Mouse (Mus musculus) Muller cell, postnatal 12 days (primary cell): ENCODE data around the gene B3gnt9.
"Not testable (repeated sequence)": the region's sequence is repeated elsewhere in the genome, so short reads cannot be mapped to it uniquely, and the experiment has no call there.

Experiments
- DNase-seq: peaks from one replicate; pipeline ENCODE4 v3.0.0-alpha.2; 2015; ENCODE audit errors: inconsistent ontology term

The B3gnt9 gene

DNA sequence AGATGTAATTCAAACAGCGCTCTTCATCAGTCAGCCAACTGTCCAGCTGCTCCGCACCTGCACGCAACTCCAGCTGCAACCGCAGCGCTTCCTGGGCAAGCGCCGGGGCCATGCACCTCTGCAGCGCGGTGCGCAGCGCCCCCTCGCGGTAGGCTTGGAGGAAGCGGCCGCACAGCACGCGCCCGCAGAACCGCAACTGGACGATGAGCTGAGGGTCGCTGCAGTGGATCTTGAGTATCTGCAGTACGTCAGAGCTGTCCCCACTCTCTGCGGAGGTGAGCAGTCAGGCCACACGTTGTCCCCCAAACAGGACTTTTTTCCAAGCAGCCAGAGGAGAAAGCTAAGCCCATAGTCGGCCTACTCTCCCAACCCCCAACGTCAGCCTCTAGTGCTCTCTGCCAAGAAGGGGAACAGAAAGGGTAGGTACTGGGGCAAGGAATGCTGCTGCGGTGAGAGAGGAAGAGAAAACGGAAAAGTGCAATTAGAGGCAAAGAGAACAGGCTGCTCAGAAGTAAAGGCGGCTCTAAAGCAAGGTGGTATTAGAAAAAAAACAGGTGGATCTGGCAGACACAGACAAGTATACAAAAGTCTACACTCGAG lies 4.9 kb upstream of the B3gnt9 start:
- DNase-seq = peak; percentile 69

DNA sequence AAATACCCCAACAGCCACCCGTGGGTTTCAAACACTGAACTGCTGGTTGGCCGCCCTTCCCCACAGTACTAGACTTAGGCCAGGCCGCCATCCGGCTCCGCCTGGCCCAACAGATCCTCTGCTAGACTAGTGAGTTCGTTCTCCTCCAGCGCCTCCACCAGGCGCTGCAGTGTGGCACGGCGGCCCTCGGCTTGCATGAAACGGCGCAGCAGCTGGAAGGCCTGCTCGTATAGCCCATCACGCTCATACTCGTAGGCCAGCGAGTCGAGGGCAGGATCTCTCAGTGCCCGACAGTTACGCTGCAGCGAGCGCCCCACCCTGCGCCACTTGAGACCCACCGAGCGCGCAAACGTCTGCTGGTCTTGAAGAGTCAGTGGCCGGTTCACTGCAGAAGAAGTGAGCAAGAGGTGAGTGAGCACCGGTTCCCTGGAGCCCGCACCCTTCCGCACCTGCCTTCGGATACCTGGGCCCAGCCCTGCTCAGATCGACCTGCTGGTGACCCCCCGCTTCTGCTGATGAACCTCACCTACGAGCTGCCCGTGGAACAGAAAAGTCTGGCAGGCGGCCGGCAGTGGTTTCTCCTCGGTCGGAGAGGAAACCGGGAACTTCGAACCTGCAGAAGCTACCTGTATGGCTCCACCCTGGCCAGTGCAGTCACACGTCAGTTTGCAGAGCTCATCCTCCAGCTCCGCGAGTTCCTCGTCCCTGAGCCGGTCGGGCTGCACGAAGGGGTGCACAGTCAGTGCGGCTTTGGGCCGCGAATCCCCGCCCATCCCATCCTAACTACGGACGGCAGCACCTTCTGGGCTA lies 4.2 kb upstream of the B3gnt9 start:
- DNase-seq = peak; percentile 18

DNA sequence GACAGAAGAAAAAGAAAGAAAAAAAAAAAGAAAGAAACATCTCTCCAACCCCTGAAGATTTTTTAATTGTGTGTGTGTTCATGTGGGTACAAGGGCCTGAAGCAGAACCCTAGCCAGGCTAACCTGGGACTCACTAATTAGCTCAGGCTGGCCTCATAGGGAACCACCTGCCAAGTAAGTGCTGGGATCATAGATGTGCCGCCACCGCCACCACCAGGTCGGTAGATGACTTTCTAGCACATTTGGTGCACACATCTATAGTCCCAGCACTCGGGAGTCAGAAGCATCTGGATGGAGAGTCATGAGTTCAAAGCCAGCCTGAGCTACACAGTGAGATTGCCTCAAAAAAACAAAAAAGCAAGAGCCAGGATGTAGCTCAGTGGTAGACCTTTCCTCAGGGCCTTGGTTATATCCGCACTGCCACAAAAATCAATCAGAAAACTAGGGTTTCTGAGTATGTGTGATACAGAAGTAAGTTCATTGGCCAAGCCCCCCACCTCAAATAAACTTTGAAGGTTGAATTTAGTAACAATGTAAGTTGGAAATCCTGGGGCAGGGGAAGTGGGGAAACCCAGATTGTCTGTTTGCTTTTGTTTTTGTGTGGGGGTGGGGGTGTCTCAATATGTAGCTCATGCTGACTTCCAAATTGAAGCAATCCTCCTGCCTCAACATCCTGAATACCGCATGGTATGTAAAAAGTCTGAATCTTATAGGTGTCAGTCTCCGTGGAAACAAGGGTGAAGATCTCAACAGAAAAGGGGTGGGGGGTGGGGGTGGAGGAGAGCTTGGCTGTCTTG lies 2.6 kb upstream of the B3gnt9 start:
- DNase-seq = no peak

DNA sequence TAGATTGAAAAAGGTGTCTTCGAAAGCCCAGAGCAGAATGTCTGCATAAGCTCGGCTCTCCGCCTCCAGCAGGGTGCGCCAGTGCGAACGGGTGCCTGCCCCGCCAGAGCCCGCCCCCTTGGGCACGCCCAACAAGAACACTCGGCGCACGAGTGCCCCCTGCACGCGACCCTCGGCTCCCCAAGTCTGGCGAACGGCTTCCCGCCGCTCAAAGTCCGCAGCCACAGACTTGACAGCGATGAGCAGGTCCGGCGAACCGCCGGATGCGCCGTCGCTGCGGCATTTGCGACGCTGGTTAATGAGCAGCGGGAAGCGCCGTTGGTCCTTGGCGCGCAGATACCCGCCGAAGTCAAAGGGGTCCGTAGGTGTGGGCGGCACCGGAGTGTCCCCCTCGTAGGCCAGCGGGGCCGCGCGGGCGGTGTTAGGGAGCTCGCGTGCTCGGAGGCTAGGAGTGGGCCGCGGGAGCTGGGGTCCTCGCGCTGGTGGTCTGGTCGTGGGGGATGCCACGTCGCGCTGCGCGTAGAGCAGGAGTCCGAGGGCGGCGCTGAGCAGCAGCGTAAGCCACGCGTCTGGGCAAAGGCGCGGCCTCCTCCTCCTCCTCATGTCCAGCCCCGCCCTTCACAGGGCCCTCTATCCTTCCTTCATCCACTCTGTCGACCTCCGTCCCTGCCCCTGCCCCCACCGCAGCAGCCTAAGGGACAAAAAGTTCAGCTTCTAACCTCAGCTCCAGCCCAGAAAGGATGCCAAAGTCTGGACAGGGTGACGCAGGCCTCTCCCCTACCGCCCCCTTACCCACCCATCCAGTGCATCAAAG lies 594 bp downstream of the B3gnt9 start:
- peak; percentile 89 for DNase-seq

DNA sequence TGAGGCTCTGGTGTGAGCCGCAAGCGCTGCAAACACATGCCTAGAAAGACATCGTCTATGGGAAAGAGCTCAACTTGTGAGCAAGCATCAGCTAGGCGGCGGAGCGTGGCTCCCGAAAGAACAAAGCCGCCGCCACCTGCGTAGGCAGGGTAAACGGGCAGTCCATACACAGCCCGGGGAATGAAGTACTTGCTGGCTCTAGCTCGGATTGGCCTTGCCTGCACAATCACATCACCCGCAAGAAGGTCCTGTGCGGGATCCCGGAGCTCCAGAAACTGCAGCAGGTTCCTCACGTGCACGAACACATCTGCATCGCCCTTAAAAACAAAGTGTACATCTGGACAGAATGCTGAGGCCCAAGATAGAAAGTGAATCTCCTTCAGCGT lies 1.2 kb downstream of the B3gnt9 start:
- peak; percentile 11 for DNase-seq

DNA sequence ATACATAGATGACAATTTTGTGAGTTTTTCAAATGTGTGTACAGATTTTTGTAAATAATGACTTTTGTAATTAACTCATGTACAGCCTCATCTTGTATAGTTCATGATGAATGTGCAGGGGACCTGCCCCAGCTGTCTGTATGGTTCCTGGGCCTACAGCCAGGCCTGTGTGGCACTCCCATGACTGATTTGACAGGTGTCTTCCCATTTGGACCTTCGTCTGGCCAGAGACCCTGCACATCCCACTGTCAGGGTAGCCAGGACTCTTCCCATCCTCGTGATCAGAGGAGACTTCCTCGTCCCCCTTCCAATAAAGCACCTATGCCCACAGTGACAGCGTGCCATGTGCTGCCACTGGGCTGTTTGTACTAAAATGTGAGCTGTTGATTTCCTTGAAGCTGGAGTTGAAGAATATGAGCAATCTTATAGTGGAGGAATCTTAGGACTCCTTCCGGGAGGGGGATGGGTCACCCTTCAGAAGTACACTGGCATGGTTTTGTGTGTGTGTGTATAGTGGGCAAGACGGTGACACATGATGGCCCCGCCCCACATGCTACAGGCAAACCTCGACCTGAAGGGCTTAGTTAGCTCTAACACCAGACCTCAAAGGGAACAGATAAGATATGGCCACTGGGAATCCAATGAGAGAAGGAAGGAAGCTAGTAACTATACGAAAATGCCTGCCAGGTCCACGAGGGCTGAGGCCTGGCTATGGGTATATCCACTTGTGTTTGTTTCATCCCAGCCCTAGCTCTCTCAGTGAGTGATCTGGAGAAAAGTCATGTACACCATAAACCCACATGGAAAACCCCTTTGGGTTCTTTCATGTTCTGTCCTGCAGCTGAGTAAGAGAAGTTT lies 2.0 kb downstream of the B3gnt9 start:
- no peak for DNase-seq

DNA sequence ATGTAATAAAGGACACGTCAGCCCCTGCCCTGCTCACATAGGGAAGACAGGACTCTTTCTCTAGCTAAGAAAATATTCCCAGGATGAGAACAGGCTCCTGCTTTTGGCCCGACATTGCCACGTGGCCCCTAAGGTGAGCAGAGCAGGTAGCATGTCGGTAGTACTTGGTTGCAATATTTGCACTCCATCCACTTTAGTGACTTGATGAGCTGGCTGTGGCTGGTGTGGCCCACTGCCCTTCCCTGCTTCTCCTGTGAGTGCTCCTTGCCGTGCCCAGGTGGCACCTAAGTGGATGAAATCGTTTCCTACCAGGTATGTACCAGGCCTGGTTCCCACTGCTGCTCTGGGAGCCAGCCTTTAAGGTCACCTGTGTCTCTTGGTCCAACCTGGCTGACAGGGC lies 3.0 kb downstream of the B3gnt9 start:
- DNase-seq = no peak

DNA sequence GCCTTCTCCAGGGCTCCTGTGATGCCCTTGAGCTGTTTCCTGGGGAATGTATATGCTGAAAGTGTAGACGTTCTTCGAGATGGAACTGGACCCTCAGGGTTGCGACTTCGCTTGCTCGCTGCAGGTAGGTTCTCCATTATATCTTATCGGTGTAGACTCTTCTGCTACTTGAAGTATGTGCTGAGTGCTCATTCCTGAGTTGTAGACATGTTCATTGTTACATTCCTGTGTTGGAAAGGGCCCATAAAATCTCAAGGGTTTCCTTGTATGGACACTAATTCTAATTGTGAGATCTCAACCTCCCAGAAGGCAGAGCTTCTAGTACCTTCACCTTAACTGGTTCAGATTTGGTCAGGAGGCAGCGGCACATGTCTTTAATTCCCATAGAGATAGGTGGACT lies 13.9 kb downstream of the B3gnt9 start:
- DNase-seq = no peak

DNA sequence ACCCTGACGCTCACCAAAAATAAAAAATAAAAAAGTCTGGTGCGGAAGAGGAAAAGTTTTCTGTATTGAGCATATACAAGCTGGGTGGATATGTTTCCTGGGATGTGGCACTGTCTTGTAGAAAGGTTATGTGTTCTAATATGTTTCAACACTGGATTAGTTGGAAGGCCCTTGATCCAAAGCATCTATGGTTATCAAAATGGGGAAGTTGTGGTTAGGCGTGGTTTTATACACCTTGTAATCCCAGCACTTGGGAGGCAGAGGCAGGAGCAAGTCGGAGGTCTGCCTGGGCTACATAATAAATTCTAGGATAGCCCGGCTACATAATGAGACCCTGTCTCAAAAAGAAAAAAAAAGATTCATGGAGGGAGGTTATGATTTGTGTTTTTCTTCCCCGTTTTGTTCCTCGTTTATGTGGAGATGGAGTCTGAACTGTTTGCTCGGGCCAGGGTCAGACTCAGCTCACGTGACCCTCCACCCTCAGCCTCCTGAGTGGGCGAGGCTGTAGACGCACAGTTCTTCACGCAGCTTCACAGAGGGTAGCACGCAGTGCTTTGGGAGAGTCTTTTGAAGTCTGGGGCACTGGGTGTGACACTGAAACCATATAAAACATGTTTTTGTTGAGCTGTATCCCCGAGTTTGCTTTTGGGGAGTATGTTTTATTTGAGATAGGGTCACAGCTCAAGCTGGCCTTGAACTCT lies 17.4 kb downstream of the B3gnt9 start:
- DNase-seq = no peak

DNA sequence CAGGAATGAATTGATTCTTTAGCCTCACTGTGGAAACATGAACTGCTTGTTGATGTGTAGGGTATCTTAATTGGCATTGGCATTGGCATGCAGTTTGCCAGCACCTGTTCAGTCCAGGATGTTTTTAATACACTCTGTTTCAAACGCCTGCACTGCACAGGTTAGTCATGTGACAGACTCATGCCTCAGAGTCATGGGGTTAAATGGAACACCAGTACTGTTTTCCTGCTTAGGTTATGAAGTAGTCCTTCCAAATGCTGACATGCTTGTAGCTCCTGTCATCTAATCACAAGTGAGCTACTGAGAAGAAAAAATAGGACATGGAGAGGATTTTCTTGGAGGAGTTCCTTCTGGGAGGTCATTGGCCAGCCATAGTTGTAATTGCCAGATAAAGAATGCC lies 19.7 kb downstream of the B3gnt9 start:
- DNase-seq = no peak

DNA sequence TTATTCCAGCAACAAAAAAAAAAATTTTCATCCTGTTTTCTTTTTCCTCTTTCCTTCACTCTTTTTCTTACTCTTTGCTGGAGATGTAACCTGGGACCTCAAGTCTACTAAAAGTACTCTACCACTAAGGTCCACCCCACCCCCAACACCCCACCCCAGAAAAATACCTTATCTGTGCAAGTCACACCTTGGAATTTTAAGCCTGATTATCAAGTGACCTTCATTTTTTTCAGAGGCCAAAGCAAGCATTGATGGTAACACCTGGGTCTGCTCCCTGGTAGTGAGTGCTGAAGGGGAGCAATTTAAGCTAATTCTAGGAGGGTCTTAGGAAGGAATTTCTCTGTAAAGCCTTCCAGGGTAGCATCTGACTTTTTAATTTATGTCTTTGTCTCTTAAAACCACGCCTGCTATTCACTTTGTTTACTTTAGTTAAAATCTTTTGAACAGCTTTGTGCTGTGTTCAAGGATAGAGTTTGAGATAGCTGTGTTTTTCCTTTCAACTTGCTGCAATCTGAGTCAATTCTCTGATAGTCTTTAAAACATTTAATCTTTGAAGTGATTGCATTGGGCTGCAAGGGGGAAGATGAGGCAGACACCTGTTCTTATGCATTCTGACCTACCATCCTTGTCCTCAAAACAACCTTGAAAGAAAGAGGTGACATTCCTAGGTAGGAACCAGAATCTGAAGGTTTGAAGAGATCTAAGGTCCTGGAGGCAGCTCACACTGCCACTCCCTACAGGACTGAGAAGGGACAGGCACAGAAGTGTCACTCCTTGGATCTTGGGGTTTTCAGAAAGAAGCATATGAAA lies 21.6 kb downstream of the B3gnt9 start:
- DNase-seq = no peak

DNA sequence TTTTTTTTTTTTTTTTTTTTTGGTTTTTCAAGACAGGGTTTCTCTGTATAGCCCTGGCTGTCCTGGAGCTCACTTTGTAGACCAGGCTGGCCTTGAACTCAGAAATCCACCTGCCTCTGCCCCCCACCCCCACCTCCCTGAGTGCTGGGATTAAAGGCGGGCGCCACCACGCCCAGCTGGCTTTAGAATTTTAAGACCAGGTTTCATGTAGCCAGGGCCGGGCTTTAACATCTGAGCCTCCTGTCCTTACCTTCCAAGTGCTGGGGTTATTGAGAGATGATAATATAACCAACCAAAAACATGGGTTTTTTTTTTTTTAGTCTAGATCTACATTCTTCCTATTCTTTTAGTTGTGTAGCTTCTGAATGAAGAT lies 22.6 kb downstream of the B3gnt9 start:
- not testable (repeated sequence) for DNase-seq

DNA sequence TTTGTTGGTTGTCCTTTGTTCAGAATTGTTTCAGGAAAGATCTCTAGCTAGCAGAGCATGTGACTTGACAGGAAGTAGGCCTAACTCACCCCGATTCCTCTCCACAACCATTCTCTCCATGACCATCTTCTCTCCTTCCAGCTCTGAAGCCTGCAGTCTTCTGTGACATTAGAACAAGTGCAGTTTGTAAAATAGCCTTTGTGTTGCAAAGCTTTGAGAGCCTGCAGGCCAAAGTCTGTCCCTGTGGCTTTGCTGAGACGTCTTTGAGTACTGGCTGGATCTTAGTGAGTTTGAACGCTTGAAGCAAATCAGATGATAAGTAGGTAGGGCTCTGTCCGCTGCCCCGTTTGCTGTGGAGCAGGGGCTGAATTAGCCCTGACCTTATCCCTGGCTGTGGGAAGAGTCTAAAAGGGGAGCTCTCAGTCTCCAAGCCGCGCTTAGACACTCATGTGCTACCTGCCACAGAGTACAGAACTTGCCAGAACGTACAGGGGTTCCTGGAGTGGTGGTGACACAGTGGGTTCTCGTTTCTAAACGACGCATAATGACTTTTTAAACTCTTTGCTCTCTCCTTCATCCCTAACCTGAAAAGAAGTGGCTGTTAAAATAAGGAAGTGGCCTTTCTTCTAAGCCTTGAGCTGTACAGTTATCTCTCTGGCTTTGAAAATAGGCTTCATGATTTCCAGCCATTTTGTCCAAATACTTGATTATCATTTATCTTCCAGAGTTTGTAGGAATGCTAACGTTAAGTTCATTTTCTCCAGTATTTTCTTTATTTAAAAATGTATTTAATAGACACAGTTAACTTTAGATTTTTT lies 23.2 kb downstream of the B3gnt9 start:
- no peak for DNase-seq

DNA sequence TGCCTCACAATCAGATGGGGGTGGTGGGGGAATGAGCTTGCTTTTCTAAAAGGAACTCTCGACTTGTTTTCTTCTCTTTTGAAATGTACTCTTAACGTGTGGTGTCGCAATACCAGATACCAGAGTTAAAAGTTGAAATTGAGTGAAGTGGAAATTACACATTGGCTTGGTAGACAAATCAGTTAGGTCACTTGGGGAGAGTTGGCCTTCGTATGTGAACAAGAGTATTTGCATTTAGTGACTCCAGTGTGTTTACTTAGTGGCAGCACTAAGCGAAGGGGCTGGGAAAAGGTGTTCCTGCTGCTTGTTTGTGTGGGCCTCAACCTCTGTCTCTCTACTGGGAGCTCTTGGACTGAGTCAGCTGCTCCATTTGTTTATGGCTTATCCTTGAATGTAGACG lies 29.0 kb downstream of the B3gnt9 start:
- no peak for DNase-seq

DNA sequence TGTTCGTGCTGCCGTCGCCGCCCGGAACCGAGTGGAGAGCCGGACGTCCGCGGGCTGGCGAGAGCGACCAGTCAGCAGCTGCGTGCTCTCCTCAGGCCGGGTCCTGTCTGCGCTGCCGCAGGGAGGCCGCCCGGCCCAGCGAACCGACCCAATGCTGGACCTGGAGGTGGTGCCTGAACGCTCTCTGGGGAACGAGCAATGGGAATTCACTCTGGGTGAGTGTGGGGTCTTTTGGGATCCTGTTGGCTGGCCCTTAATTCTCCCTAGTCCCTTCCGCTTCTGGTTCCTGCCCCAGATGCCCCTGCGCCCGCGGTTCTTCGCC lies 29.7 kb downstream of the B3gnt9 start:
- no peak for DNase-seq

DNA sequence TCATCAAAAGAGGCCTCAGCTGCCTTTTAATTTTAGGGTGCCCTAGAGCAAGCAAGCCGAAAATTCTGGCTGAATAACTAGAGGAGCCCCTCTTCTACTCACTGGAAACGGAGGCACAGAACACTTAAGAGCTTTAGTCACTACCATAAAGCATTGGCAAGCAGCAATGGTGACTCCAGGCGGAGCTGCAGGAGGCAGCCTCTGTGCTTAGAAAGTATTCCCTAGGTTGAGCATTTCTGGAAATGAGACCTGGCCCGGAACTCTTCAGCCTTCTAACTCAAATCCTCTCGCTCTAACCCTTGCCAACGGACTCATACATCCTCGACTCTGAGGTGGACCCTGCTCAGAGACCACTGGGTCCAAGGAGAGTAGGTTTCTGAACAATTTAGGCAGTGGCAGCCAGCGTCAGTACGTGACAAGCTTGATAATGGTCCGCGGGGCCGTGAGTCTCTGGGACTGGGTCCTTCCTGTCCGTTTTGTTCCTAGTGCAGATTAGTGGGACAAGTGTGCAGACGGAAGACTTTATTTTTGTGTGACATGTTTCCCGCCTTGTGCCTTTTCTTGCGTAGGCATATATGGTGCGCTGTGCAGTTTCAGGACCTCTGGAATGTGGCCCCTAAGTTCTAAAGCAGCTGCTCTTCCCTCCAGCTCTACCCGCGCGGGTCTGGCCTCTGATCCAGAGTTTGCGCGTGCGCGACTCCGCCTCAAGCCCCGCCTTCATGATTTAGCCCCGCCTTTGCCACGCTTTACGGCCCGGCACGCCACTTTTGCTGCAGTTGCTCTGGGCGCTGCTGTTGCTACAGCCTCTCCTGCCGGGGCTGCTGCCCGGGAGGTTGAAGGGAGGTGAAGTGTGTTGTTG lies 30.3 kb downstream of the B3gnt9 start, which contains the start of gene D230025D16Rik:
TSS of gene D230025D16Rik (plus strand) at position 733 of the 859 bp plus-strand sequence.
- DNase-seq = peak; percentile 92

DNA sequence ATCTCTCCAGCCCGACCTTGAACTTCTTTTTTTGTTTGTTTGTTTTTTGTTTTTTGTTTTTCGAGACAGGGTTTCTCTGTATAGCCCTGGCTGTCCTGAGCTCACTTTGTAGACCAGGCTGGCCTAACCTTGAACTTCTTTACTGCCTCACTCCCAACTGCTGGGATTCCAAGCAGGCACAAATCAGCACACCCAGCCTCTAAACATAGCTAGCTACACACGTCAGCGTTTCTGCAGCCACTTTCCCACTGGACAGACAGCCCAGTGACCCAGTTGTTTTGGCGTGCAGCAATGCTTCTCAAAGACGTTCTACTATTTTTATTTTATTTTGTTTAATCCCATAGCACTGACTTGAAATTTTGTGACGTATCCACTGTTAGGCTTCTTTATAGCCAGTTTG lies 31.1 kb downstream of the B3gnt9 start:
- no peak for DNase-seq
